Mouse (Mus musculus): Measurements from ENCODE around the gene Gm44973.

Gene Gm44973

DNA sequence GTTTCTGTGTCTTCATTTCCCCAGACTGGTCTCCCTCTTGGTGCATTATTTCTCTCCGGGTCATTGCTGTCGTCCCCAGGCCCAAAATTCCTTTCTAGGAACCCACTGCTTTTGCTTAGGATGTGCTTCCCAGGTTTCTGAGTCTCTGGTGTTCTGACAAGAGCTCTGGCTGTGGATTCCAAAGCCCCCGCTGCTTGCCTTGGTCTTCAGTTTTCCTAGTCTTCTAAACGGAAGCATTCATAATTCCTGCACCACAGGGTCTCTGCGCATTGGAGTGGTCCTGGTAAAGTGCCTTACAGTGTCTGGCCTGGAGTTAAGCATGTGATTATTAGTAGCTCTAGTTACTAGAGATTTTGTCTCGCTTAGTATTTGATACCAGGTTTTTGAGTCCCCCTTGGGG lies 65.5 kb downstream of the Gm44973 start:
- no peak for DNase-seq (ENCODE audit: low read depth, low spot score)

DNA sequence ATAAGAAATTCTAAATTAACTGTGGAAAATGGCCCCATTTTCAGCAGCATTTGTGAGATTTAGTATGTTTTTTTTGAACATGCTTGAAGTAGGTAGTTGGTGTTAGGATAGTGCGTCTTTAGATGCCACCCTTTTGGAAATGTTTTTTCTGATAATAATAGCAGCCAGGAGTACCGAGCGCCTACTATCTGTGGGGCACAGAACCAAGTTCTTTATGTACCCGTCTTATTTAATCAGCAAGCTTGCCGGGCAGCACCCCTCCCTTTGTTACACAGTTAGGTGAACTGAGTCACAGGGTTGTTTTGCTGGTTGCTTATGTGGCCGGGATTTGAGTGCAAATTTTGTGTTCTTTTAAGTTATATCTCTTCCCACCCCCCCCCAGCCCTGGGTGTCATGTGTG lies 65.9 kb downstream of the Gm44973 start:
- peak; percentile 69 for DNase-seq (ENCODE audit: low read depth, low spot score)

DNA sequence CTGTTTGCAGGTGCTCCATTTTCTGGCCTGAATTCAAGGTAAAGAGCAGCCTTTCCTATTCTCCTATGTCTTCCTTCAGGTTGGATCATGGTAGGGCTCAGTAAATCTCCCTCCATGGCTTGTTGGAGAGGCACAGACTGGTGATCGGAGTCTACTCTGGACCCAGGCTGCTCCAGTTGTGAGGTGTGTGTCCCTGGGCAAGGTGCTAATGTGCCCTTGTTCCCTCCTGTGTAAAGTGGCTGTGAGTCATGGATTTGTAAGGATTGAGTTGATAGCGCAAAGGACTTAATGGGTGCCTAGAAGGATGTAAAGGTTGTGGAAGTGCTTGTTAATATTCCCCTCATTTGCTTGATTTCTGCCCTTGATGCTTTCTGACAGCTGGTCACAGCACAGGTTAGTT lies 66.6 kb downstream of the Gm44973 start:
- DNase-seq (ENCODE audit: low read depth, low spot score), result peak; percentile 40
